Mouse (Mus musculus): ENCODE measurements around the gene Marf1. TPM values are rescaled to one million over a fixed set of nuclear protein-coding genes. Genes with fewer than 3 reads are reported as not detected.

Marf1 gene
- 10.7 and 15.0 TPM in 2 replicates for polyA plus RNA-seq (2014; fragmentation: Nextera tagmentation; extraction: Ambion mirVana)

GRCm38 (mm10) chr16:14162988-14163416 is at the start of gene Marf1, which contains the start of gene Nde1:
Gene Marf1 (minus strand): TSS chr16:14163351.
Gene Nde1 (plus strand): TSS chr16:14163275.
- peak within 1 kb of the TSS; percentile 69 for H3K4me3 ChIP-seq (ENCODE audit: low read depth, low read length)
- no peaks in the 10 kb centered on the region for H3K9me3 ChIP-seq (replicated peaks; ENCODE audit: control insufficient read depth, low read length)
- H3K27ac ChIP-seq (ENCODE audit: low read depth, low read length): peak within 1 kb of the TSS; percentile 83
- peak within 1 kb of the TSS; percentile 74 for H3K4me2 ChIP-seq
- peak; percentile 92 for ATAC-seq (replicated peaks; ENCODE audit: insufficient number of reproducible peaks, low FRiP score, low TSS enrichment)
- H3K36me3 ChIP-seq (ENCODE audit: control insufficient read depth, insufficient read depth, low read length): no peaks in the 10 kb centered on the region
- under 1% methylated on average over 43 of the region's 43 CpGs for WGBS (ENCODE audit: insufficient replicate concordance)
- H3K27me3 ChIP-seq (ENCODE audit: control insufficient read depth, insufficient read depth, low read length): no peaks in the 10 kb centered on the region
- peak within 1 kb of the TSS; percentile 84 for H3K9ac ChIP-seq (ENCODE audit: low read depth, low read length)
- peaks cover 16% of the 10 kb centered on the region for H3K4me1 ChIP-seq (ENCODE audit: control insufficient read depth, insufficient read depth, low read length)

- WGBS (ENCODE audit: insufficient replicate concordance): 65% methylated on average over 4 of the region's 4 CpGs
Observed at GRCm38 (mm10) chr16:14198798-14199197, 35.6 kb upstream of the Marf1 start.

GRCm38 (mm10) chr16:14195427-14195826 is 32.3 kb upstream of the Marf1 start:
- Histone ChIP-seq H3K9ac (ENCODE audit: low read depth, low read length) (no peak overlapping the region), H3K4me3 (ENCODE audit: low read depth, low read length) (no peak overlapping the region), H3K27ac (ENCODE audit: low read depth, low read length) (no peak overlapping the region), H3K36me3 (ENCODE audit: control insufficient read depth, insufficient read depth, low read length) (peaks cover 16% of the 10 kb centered on the region), H3K4me1 (ENCODE audit: control insufficient read depth, insufficient read depth, low read length) (no peaks in the 10 kb centered on the region), H3K27me3 (ENCODE audit: control insufficient read depth, insufficient read depth, low read length) (no peaks in the 10 kb centered on the region), H3K4me2 (no peak overlapping the region), H3K9me3 (replicated peaks; ENCODE audit: control insufficient read depth, low read length) (no peaks in the 10 kb centered on the region)
- no peak for ATAC-seq (replicated peaks; ENCODE audit: insufficient number of reproducible peaks, low FRiP score, low TSS enrichment)
- 25% methylated on average over 1 of the region's 1 CpGs for WGBS (ENCODE audit: insufficient replicate concordance)

More at GRCm38 (mm10) chr16:14198798-14199197, 35.6 kb upstream of the Marf1 start:
- ATAC-seq (replicated peaks; ENCODE audit: insufficient number of reproducible peaks, low FRiP score, low TSS enrichment): no peak
- Histone ChIP-seq H3K4me1 (ENCODE audit: control insufficient read depth, insufficient read depth, low read length) (no peaks in the 10 kb centered on the region), H3K4me2 (no peak overlapping the region), H3K36me3 (ENCODE audit: control insufficient read depth, insufficient read depth, low read length) (no peaks in the 10 kb centered on the region), H3K27me3 (ENCODE audit: control insufficient read depth, insufficient read depth, low read length) (no peaks in the 10 kb centered on the region), H3K9ac (ENCODE audit: low read depth, low read length) (no peak overlapping the region), H3K9me3 (replicated peaks; ENCODE audit: control insufficient read depth, low read length) (no peaks in the 10 kb centered on the region), H3K27ac (ENCODE audit: low read depth, low read length) (no peak overlapping the region), H3K4me3 (ENCODE audit: low read depth, low read length) (no peak overlapping the region)

GRCm38 (mm10) chr16:14194164-14194950 is 31.2 kb upstream of the Marf1 start:
- Histone ChIP-seq H3K9ac (ENCODE audit: low read depth, low read length) (no peak overlapping the region), H3K4me1 (ENCODE audit: control insufficient read depth, insufficient read depth, low read length) (no peaks in the 10 kb centered on the region), H3K9me3 (replicated peaks; ENCODE audit: control insufficient read depth, low read length) (no peaks in the 10 kb centered on the region), H3K4me3 (ENCODE audit: low read depth, low read length) (no peak overlapping the region), H3K27me3 (ENCODE audit: control insufficient read depth, insufficient read depth, low read length) (no peaks in the 10 kb centered on the region), H3K4me2 (no peak overlapping the region), H3K36me3 (ENCODE audit: control insufficient read depth, insufficient read depth, low read length) (peaks cover 26% of the 10 kb centered on the region), H3K27ac (ENCODE audit: low read depth, low read length) (peak overlapping the region; percentile 15; the same call in 1 of the 2 replicates)
- 68% methylated on average over 9 of the region's 9 CpGs for WGBS (ENCODE audit: insufficient replicate concordance)
- ATAC-seq (replicated peaks; ENCODE audit: insufficient number of reproducible peaks, low FRiP score, low TSS enrichment): no peak

GRCm38 (mm10) chr16:14185516-14185915 is 22.4 kb upstream of the Marf1 start:
- no peak for ATAC-seq (replicated peaks; ENCODE audit: insufficient number of reproducible peaks, low FRiP score, low TSS enrichment)
- no peak overlapping the region for H3K4me3 ChIP-seq (ENCODE audit: low read depth, low read length)
- WGBS (ENCODE audit: insufficient replicate concordance): 91% methylated on average over 5 of the region's 5 CpGs
- H3K4me2 ChIP-seq: no peak overlapping the region
- H3K27ac ChIP-seq (ENCODE audit: low read depth, low read length): no peak overlapping the region
- peaks cover 52% of the 10 kb centered on the region for H3K36me3 ChIP-seq (ENCODE audit: control insufficient read depth, insufficient read depth, low read length)
- no peak overlapping the region for H3K9ac ChIP-seq (ENCODE audit: low read depth, low read length)
- H3K27me3 ChIP-seq (ENCODE audit: control insufficient read depth, insufficient read depth, low read length): no peaks in the 10 kb centered on the region
- no peaks in the 10 kb centered on the region for H3K4me1 ChIP-seq (ENCODE audit: control insufficient read depth, insufficient read depth, low read length)
- no peaks in the 10 kb centered on the region for H3K9me3 ChIP-seq (replicated peaks; ENCODE audit: control insufficient read depth, low read length)

- ATAC-seq (replicated peaks; ENCODE audit: insufficient number of reproducible peaks, low FRiP score, low TSS enrichment): no peak
- Histone ChIP-seq H3K27ac (ENCODE audit: low read depth, low read length) (no peak overlapping the region), H3K36me3 (ENCODE audit: control insufficient read depth, insufficient read depth, low read length) (peaks cover 50% of the 10 kb centered on the region)
Observed at GRCm38 (mm10) chr16:14183856-14184255, 20.7 kb upstream of the Marf1 start.

GRCm38 (mm10) chr16:14182360-14182759 is 19.2 kb upstream of the Marf1 start:
- Histone ChIP-seq H3K27ac (ENCODE audit: low read depth, low read length) (no peak overlapping the region), H3K4me3 (ENCODE audit: low read depth, low read length) (no peak overlapping the region), H3K36me3 (ENCODE audit: control insufficient read depth, insufficient read depth, low read length) (peaks cover 46% of the 10 kb centered on the region), H3K4me2 (no peak overlapping the region), H3K4me1 (ENCODE audit: control insufficient read depth, insufficient read depth, low read length) (no peaks in the 10 kb centered on the region), H3K9ac (ENCODE audit: low read depth, low read length) (no peak overlapping the region), H3K27me3 (ENCODE audit: control insufficient read depth, insufficient read depth, low read length) (no peaks in the 10 kb centered on the region), H3K9me3 (replicated peaks; ENCODE audit: control insufficient read depth, low read length) (no peaks in the 10 kb centered on the region)
- ATAC-seq (replicated peaks; ENCODE audit: insufficient number of reproducible peaks, low FRiP score, low TSS enrichment): no peak
- WGBS (ENCODE audit: insufficient replicate concordance): 90% methylated on average over 5 of the region's 5 CpGs

More at GRCm38 (mm10) chr16:14183856-14184255, 20.7 kb upstream of the Marf1 start:
- H3K4me1 ChIP-seq (ENCODE audit: control insufficient read depth, insufficient read depth, low read length): no peaks in the 10 kb centered on the region
- no peak overlapping the region for H3K9ac ChIP-seq (ENCODE audit: low read depth, low read length)
- H3K4me2 ChIP-seq: no peak overlapping the region
- no peaks in the 10 kb centered on the region for H3K27me3 ChIP-seq (ENCODE audit: control insufficient read depth, insufficient read depth, low read length)
- H3K9me3 ChIP-seq (replicated peaks; ENCODE audit: control insufficient read depth, low read length): no peaks in the 10 kb centered on the region
- WGBS (ENCODE audit: insufficient replicate concordance): 76% methylated on average over 1 of the region's 1 CpGs
- H3K4me3 ChIP-seq (ENCODE audit: low read depth, low read length): no peak overlapping the region

GRCm38 (mm10) chr16:14180163-14180733 is 17.1 kb upstream of the Marf1 start:
- Histone ChIP-seq H3K27me3 (ENCODE audit: control insufficient read depth, insufficient read depth, low read length) (no peaks in the 10 kb centered on the region), H3K36me3 (ENCODE audit: control insufficient read depth, insufficient read depth, low read length) (peaks cover 41% of the 10 kb centered on the region), H3K4me1 (ENCODE audit: control insufficient read depth, insufficient read depth, low read length) (no peaks in the 10 kb centered on the region), H3K4me3 (ENCODE audit: low read depth, low read length) (no peak overlapping the region), H3K9me3 (replicated peaks; ENCODE audit: control insufficient read depth, low read length) (no peaks in the 10 kb centered on the region), H3K9ac (ENCODE audit: low read depth, low read length) (no peak overlapping the region), H3K4me2 (no peak overlapping the region), H3K27ac (ENCODE audit: low read depth, low read length) (no peak overlapping the region)
- 62% methylated on average over 6 of the region's 6 CpGs for WGBS (ENCODE audit: insufficient replicate concordance)
- no peak for ATAC-seq (replicated peaks; ENCODE audit: insufficient number of reproducible peaks, low FRiP score, low TSS enrichment)

Data from heart, embryonic 11.5 days (tissue).